Mouse (Mus musculus) olfactory bulb, adult 2 months (tissue): ENCODE data around the gene 1810013L24Rik.

Experiments used
- CTCF ChIP-seq: fragments of 200-500 bp; IDR thresholded peaks from 2 replicates; pipeline ENCODE4 v1.5.1; 2012; ENCODE audit warnings: low read depth, mild to moderate bottlenecking, low read length, moderate library complexity; ENCODE audit not compliant: insufficient read depth
- POLR2A ChIP-seq: fragments of 200-500 bp; IDR thresholded peaks from 2 replicates; pipeline ENCODE4 v1.6.1; 2012; ENCODE audit warnings: mild to moderate bottlenecking, low read depth, low read length, moderate library complexity; ENCODE audit not compliant: insufficient read depth

DNA sequence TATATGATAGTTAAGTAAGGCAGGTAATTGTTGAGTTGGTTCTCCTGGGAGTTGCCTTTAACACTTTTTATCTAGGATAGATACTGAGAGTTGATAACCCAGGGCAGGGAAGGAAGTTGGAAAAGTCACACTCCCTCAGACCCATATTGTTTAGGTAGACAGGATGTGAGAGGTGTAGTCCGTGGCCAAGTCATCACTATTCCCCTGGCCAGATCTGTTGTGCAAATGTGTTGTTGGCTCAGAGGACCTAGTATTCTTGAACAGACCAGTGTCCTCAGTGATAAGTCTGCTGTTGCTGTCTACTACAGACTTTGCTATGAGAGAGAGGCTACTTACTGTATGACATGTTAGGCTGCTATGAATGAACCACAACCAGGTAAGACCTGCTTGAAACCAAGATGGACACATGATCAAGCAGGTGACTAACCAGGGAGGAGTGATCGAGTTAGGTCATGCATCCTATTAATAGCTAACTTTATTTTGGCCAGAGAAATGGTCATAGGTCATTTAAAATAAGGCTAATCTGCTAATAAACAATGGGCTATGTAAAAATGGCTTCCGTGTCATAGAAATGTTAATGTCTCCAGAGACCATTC, 13.8 kb downstream of the 1810013L24Rik start:
- TF ChIP-seq CTCF = no peak
- no peak for TF ChIP-seq POLR2A
